Mouse (Mus musculus): ENCODE measurements around the gene Kalrn.

DNA sequence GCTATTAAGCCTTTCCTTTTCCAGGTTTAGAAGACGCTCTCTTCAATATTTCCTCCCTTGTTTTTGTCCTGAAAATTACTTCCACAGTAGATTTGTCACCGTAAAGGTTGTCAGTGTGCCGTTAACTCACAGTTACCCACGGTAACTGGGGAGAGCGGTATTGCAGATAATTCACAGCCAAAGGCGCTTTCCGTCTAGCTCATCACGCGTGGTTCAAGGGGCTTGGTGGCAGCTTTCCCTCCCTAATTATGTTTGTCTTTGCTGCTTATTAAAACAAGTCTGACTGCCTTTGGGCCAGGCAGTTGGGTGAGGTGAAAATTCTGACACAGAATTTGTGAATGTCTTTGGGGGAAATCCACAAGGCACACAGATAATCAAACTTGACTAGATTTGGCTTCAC, 243.5 kb downstream of the Kalrn start:
- TF ChIP-seq CTCF (IDR thresholded peaks at IDR 0.05; ENCODE audit: extremely low read depth, insufficient read depth, low read length) (no peak), POLR2A (IDR thresholded peaks at IDR 0.05; ENCODE audit: extremely low read depth, insufficient read depth, low read length) (no peak)
